Mouse (Mus musculus): ENCODE results near the gene Hipk4. TPM values are rescaled to one million over a fixed set of nuclear protein-coding genes. Genes with fewer than 3 reads are reported as not detected.
"Not testable (repeated sequence)": the region's sequence is repeated elsewhere in the genome, so short reads cannot be mapped to it uniquely, and the experiment has no call there.

Gene Hipk4
- total RNA-seq, 2 experiments from 2014 or later, result 1.4 to 1.8 TPM

DNA sequence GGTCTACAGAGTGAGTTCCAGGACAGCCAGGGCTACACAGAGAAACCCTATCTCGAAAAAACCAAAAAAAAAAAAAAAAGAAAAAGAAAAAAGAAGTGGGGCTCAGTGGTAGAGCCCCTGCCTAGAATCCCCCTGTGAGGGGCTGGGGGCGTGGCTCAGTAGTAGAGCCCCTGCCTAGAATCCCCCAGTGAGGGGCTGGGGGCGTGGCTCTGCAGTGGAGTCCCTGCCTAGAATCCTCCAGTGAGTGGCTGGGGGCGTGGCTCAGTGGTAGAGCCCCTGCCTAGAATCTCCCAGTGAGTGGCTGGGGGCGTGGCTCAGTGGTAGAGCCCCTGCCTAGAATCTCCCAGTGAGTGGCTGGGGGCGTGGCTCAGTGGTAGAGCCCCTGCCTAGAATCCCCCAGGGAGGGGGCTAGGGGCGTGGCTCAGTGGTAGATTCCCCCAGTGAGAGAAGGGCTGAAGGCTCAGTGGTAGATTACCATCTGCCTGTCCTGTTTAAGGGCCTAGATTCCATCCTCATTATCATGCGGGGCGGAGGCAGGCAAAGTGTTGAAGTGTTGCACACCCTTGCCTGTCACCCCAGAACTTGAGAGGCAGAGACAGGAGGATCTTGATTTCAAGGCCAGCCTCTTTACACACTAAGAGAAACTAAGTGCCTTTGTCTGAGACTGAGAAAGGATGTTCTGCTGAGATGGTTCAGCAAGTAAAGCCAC lies 28.3 kb upstream of the Hipk4 start:
- DNase-seq (ENCODE audit: low spot score in 2 of 2), result not testable (repeated sequence)

DNA sequence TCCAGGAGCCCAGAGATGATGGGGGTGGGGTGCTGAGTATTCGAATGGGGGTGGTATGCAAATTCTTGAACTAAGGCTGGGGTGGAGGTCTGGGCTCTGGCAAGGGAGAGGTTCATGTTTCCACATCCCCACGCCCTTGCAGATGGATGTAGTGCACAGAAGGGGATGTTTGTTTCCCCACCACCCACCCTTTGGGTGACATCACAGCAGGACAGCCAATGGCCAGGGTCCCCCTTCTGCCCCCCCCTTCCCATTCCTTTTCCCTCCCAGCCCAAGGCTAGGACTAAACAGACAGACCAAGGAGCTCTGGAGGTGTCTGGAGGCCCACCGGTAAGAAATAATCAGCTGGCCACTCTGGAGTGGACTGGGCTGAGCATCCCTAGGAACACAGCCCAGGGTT lies 24.0 kb upstream of the Hipk4 start, which contains the start of gene Prx:
Prx (plus strand) TSS at position 289 of the 400 bp plus-strand sequence.
- no peak for DNase-seq (ENCODE audit: low spot score in 2 of 2)

DNA sequence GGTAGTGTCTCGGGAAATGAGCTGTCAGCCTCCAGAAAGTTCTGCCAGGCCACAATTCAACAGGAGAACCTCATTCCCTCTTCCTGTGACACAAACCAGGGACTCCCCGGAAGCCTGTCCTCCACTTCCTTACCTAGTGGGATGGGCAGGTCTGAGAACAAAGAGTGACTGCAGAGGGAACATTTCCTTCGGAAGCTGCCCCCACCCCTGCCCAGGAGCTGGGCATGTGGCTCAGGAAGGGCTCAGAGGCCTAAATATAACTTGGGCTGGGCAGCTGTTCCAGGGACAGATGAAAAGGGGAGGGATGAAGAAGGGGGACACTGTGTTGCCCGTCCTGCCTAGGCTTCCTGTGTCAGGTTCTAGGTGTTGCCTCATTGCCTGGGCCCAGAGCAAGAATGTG lies 21.4 kb upstream of the Hipk4 start:
- DNase-seq (ENCODE audit: low spot score in 2 of 2), result no peak

DNA sequence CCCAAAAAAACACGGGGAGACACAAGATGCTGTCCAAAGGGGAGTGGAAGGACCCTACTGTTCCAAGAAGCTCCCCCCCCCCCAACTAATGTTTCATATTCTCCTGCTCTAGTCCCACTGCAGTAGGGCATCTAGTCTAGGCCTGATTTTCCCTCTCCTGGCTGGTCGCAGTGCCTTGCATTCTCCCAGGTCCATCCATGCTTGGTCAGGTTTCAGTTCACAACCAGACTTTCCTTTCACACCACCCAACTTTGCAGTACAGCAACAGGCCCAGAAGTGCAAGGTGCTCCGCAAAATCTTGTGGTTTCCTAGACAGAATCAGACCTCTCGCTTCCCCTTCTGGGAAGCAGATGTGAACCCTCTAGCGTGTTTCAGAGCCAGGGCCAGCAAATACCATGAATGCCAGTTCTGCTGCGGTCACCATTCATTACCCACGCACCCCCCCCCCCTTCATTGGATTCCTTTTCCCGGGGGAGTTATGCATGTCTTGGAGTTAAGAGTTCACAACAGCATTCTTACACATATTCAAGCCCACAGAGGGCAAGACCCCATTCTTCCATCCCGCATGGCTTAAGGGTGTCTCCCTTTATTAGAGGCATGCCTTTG lies 16.2 kb upstream of the Hipk4 start:
- DNase-seq (ENCODE audit: low spot score in 2 of 2), result no peak

DNA sequence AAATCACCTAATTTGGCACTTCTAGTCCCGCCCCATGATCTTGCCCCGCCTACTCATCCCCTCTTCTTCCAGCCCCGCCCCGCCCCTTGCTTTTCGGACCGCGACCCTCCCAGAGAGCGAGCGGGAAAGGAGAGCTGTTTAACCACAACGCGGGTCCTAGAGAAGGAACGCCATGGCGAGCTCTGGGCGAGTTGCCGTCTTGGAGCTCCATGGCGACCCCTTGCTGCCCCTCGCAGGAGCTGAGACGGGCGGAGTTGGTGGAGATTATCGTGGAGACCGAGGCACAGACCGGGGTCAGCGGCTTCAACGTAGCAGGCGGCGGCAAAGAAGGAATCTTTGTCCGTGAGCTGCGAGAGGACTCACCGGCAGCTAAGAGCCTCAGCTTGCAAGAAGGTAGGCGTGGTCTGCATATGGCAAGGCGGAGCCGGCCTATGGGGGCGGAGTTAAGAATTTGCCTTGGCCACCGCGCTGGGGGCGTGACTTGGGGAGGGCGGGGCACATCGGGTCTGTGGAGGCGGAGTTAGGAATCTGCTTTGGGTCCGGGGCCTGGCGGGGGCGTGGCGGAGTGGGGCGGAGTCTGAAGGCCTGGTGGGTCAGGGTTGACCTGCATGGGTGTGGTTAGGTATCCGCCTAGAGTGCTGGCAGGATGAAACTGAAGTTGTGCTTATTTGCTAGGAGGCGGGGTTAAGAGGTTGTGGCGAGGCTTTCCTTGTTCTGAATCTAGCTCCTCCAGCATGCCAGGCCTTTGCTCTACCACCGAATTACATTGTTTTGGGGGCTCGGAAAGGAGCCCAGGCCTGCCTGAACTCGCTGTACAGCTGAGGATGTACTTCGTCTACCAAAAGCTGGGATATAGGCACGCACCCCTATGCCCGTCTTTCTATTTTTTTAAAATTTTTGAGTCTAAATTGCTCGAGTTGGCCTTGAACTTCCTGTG lies 15.1 kb upstream of the Hipk4 start:
- peak; percentile 97 to 99 for DNase-seq (ENCODE audit: low spot score in 2 of 2)

DNA sequence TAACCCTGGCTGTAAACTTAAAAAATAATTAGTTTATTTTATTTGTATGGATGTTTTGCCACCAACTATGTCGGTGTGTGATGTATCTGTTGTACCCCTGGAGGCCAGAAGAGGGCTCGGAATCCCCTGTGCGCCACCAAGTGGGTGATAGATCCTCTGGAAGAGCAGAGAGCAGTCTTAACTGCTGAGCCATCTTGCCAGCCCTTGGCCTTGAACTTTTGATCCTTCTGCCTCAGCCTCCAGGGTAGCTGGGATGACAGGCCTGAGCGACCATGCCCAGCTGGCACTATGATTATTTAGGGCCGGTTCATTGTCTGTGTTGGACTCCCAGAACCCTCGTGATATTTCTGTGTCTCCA lies 14.4 kb upstream of the Hipk4 start:
- DNase-seq (ENCODE audit: low spot score in 2 of 2), result peak in 1 of 2 experiments; percentile 42

DNA sequence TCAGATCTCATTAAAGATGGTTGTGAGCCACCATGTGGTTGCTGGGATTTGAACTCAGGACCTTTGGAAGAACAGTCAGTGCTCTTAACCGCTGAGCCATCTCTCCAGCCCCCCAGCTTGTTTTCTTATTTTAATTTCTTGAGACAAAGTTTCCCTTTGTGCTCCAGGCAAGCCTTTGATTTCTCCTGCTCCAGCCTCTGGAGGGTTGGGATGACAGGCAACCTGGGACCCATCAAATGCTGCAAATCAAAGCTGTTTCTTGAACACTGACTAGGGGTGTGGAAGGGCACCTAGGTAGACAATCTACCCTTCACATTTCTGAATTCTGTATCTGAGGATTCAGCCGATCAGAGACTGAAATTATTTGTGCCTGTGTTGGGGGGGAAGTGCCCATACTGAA lies 12.3 kb upstream of the Hipk4 start:
- no peak for DNase-seq (ENCODE audit: low spot score in 2 of 2)

DNA sequence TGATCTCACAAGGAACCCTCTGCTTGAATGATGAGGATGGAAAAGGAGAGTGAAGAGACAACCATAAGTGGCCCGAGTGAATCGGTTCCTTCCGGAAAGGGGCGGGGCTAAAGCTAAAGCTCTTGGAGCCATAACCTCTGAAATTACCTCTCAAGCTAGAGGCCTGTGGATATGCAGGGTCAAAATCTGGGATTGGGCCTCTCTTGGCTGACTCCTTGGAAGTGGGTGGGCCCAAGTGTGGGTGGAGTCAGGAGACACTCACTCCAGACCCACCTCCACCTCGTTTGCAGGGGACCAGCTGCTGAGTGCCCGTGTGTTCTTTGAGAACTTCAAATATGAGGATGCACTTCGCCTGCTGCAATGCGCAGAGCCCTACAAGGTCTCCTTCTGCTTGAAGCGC lies 8.1 kb upstream of the Hipk4 start:
- DNase-seq (ENCODE audit: low spot score in 2 of 2), result no peak

DNA sequence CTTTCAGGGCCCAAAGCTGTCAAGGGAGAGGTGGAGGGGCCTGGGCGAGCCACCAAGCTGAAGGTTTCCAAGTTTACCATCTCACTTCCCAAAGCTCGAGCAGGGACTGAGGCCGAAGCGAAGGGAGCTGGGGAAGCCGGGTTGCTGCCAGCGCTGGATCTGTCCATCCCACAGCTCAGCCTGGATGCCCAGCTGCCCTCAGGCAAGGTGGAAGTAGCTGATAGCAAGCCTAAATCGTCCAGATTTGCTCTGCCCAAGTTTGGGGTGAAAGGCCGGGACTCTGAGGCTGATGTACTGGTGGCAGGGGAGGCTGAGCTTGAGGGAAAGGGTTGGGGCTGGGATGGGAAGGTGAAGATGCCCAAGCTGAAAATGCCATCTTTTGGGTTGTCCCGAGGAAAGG lies 4.8 kb upstream of the Hipk4 start:
- no peak for DNase-seq (ENCODE audit: low spot score in 2 of 2)

DNA sequence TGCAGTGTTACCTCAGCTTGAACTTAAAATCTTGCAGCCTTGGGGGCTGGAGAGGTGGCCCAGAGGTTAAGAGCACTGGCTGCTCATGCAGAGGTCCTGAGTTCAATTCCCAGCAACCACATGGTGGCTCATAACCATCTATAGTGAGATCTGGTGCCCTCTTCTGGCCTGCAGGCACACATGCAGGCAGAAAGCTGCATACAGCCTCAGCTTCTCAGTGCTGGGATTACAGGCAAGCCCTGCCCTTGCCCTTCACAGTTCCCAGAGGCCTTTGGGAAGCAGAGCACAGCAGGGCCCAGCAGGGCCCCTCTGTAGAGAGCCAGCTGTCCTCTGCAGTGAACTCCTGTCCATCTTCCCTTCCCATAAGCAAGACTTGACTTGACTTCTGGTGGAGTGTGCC lies 3.0 kb upstream of the Hipk4 start:
- DNase-seq (ENCODE audit: low spot score in 2 of 2), result no peak

DNA sequence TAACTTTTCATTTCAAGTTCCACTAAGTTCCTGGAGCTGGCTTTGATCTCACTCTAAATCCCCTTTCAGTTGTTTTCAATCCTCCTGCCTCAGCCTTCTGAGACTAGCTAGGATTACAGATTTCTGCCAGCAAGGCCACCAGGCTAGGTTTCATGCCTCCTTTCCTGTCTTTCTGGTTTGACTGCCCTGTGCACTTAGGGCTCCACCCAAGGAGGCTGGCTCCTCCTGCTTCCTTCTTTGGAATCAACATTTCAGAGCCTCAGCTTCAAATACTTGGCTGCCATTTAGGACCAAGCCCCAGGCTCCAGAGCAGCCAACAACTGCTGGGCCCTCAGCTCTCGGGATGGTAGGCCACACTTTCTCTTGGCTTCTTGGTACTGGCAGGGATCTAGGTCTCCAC lies 2.5 kb upstream of the Hipk4 start:
- no peak for DNase-seq (ENCODE audit: low spot score in 2 of 2)

DNA sequence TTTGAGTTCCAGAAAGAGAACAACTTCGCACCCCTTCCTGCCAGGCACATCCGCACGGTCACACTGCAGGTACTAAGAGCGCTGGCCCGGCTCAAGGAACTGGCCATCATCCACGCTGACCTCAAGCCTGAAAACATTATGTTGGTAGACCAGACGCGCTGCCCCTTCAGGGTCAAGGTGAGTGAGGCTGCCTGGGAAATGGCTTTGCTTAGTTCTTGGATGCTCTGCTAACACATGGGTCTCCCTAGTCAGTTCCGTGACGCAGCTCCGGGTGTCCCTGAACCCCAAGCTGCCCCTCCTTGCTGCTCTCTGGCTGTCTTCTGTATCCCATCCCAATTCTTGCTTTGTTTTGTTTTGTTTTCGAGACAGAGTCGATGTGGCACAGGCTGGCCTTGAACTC lies 738 bp downstream of the Hipk4 start:
- no peak for DNase-seq (ENCODE audit: low spot score in 2 of 2)

DNA sequence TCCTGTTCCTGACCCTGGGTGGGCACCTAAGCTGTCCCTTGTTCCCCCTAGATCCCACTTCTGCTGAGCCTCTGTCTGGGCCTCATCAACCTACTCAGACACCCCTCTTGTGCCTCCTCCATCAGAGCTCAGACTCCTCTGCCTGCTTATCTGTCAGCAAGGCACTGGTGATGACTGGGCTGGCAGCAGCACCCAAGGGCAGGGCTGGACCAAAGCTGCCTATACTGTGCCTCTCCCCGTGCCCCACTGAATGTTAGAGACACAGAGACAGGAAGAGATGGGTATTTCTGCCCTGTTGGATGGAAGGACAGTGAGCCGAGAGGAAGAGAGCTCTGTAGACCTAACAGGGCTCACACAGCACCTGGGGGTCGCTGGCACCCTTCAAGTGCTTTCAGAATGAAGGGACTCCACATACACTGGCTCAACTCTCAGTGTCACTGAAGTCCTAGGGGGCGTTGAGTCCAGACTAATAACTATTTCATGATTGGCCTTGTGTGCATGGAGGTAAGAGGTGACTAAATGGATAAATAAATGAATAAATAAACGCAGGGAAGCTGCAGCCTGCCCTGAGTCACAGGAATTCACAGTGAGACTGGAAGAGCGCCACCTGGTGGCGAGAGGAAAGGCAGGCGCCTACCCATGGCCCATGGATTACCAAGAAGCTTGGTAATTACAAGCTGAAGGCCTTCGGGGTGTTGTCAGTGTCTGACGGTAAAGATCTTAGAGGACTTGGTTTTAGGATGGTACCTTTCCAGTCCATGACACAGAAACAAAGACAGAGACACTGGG lies 3.2 kb downstream of the Hipk4 start:
- peak; percentile 54 to 64 for DNase-seq (ENCODE audit: low spot score in 2 of 2)

DNA sequence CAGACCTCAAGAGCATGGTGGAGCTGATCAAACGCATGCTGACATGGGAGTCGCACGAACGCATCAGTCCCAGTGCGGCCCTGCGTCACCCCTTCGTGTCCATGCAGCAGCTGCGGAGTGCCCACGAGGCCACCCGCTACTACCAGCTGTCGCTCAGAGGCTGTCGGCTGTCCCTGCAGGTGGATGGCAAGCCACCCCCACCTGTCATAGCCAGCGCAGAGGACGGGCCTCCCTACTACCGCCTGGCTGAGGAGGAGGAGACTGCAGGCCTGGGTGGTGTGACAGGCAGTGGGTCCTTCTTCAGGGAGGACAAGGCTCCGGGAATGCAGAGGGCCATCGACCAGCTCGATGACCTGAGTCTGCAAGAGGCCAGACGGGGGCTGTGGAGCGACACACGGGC lies 6.0 kb downstream of the Hipk4 start:
- DNase-seq (ENCODE audit: low spot score in 2 of 2), result no peak

DNA sequence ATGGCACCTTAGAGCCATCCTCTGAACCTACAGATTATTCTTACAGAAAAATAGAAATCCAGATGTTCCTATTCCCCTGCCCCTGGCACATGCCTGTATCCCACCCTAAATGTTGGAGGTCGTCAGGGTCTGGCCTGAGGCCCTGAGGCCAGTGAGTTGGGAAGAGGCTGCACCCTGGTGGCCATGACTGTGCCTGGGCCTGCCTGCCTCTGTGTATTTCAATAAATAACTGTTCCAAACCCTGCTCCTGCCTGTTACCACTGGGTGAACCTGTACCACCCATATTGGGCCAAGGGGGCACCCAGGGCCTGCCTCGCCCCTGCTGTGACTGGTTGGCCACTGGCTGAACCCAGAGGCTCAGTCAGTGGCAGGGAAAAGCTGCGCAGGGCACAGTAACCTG lies 7.9 kb downstream of the Hipk4 start:
- DNase-seq (ENCODE audit: low spot score in 2 of 2), result no peak

DNA sequence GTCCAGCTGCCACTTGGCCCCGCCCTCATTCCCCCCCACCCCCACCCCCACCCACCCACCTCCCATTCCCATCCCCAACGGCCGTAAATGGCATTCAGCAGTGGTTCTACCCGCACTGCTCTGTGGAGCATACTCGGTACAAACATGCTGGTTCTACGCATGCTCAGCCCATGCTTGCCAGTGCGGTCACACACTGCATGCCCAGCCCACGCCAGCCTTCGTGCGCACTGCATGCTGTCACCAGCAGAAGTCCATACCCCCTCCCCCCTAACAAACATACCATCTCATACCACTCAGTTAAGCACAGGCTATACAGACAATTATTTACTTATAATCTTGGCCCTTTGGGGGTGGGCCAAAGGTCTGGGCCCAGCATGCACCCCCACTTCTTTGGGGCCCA lies 8.6 kb downstream of the Hipk4 start:
- no peak for DNase-seq (ENCODE audit: low spot score in 2 of 2)

DNA sequence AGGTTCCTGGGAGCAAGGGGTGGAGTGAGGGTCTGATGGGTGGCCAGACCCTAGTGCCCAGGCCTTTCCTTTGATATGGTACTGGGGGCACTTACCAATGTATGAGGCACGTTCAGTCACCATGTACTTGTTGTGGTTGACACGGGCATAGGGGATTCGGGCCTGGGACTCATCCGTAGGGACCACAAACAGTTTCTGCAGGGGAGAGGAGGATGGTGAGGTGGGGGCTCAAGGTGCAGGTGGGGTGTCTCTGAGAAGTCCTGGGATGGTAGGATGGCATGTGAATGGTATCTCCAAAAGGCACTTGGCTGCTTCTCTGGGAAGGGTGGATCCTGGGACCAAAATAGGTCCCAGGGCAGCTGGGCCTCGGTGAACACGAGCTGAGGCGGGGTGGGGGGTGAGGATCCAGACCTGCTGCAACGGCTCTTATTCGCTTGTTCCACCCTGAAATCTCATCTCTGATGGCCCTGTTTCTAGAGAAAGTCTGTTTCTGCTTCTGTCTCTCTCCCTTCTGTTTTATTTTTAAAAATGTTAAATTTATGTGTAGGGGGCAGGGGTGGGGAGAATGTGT lies 9.5 kb downstream of the Hipk4 start:
- DNase-seq (ENCODE audit: low spot score in 2 of 2), result no peak

DNA sequence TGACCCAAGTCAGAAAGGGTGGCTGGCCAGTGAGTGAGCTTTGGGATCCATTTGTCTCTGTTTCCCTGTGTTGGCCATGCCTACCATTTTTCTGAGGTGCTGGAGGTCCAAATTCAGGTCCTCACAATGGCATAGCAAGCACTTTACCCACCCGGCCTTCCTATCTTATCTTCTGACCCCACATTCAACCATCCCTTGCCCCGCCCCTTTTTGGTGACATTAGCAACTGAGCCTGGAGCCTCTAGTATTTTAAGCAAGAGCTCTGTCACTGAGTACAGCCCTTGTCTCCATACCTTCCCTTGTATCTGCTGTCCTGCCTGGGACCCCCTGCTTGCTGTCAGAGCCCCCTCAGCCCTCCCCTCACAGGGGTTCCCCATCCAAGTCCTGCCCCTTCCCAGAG lies 12.3 kb downstream of the Hipk4 start:
- no peak for DNase-seq (ENCODE audit: low spot score in 2 of 2)

DNA sequence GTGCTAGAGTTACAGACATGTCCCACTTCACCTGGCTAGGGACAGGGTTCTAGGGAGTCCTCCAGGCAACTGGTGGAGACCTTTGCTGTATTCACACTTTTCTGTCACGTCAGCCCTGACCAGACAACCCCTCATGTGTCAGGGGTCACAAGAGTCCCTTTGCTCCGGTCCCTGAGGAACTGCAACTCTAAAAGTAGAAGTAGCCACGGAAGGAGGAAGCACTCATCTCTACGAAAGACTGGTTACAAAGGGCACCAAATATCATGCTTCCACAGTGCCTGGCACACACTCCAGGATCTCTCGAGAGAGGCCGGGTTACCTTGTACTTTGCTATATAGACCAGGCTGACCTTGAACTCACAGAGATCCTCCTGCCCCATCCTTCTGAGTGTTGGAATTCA lies 13.6 kb downstream of the Hipk4 start:
- DNase-seq (ENCODE audit: low spot score in 2 of 2), result no peak

DNA sequence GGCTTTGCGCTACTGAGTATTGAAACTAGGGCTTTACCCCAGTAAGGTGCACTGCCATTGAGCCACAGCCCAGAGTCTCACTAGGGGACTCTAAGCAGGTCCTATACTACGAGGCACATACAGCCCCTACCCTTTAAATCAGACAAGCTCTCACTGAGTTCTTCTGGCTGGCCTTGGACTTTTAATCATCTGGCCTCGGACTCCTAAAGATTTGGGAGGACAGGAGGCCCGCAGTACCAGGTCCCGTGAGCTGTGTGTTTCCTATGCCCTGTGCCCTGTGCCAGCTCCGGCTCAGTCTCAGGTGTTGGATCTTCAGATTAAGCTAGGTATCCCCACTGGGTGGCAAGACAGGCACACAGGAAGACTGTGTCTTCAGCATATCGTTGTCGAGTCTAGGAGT lies 14.9 kb downstream of the Hipk4 start:
- no peak for DNase-seq (ENCODE audit: low spot score in 2 of 2)

DNA sequence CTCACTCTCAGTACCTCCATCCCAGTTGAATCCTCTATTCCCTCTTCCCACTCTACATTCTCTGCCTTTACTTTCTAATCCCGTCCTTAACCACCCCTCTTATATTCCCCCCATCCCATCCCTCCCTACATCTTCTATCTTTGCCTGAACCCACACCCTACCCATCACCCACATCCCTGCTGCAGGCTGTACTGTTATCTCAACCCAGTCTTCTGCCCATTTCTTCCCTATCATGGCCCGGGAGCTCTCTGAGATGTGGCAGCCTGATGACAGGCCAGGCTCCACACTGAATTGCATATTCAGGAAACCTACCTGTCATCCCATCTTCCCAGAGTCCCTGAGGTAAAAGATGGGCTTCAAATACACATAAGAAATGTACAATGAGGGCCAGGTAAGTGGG lies 15.7 kb downstream of the Hipk4 start:
- DNase-seq (ENCODE audit: low spot score in 2 of 2), result no peak
